Mouse (Mus musculus) testis, adult 2 months (tissue): Measurements from ENCODE around the gene Gdf11. TPM values are rescaled to one million over a fixed set of nuclear protein-coding genes. Genes with fewer than 3 reads are reported as not detected.

ENCODE experiments used
- H3K27ac ChIP-seq: fragments of 200-500 bp; 2 replicates; pipeline ENCODE4 v1.5.1; 2012; ENCODE audit warnings: low read depth, low read length; ENCODE audit not compliant: control insufficient read depth, insufficient read depth
- H3K27me3 ChIP-seq: fragments of 200-500 bp; 2 replicates; pipeline ENCODE4 v1.6.1; 2012; ENCODE audit warnings: mild to moderate bottlenecking, low read length, moderate library complexity; ENCODE audit not compliant: control insufficient read depth, insufficient read depth
- H3K36me3 ChIP-seq: fragments of 200-500 bp; 2 replicates; pipeline ENCODE4 v1.6.1; 2012; ENCODE audit warnings: mild to moderate bottlenecking, low read length; ENCODE audit not compliant: control insufficient read depth, insufficient read depth
- H3K4me1 ChIP-seq: fragments of 200-500 bp; 2 replicates; pipeline ENCODE4 v1.6.1; 2012; ENCODE audit warnings: low read length; ENCODE audit not compliant: control insufficient read depth, insufficient read depth
- H3K4me3 ChIP-seq: fragments of 200-500 bp; 2 replicates; pipeline ENCODE4 v1.5.1; 2012; ENCODE audit warnings: low read depth, mild to moderate bottlenecking, low read length, moderate library complexity, mixed read lengths; ENCODE audit not compliant: control insufficient read depth
- CTCF ChIP-seq: fragments of 200-500 bp; IDR thresholded peaks from 2 replicates; pipeline ENCODE4 v1.5.1; 2012; ENCODE audit warnings: low read depth, mild to moderate bottlenecking, inconsistent platforms, low read length, moderate library complexity; ENCODE audit not compliant: control insufficient read depth, insufficient read depth, insufficient replicate concordance
- POLR2A ChIP-seq: fragments of 200-500 bp; IDR thresholded peaks from 2 replicates; pipeline ENCODE4 v1.6.1; 2012; ENCODE audit warnings: low read depth, mild to moderate bottlenecking, inconsistent platforms, low read length, moderate library complexity; ENCODE audit not compliant: control insufficient read depth
- polyA plus RNA-seq: library from polyadenylated mRNA; depleted of rRNA; stranded (reverse); fragments of >200 nt; gene quantifications from 2 replicates; pipeline ENCODE4 v1.2.3, GENCODE M21; 2012; rRNA removed

Gdf11 gene
- polyA plus RNA-seq, result 0.82 and 0.93 TPM in 2 replicates

GRCm38 (mm10) chr10:128891296-128892094 is at the start of gene Gdf11:
TSS of gene Gdf11 (minus strand) at chr10:128891718.
- H3K4me1 ChIP-seq, result peaks cover 25% of the 10 kb centered on the region
- no peaks in the 10 kb centered on the region for H3K36me3 ChIP-seq
- peak within 1 kb of the TSS; percentile 86 for H3K4me3 ChIP-seq
- TF ChIP-seq POLR2A, result no peak
- no peak for TF ChIP-seq CTCF
- H3K27ac ChIP-seq, result no peak within 1 kb of the TSS
- no peaks in the 10 kb centered on the region for H3K27me3 ChIP-seq

- Histone ChIP-seq H3K27ac (no peak overlapping the region), H3K27me3 (no peaks in the 10 kb centered on the region), H3K36me3 (no peaks in the 10 kb centered on the region), H3K4me3 (no peak overlapping the region), H3K4me1 (no peaks in the 10 kb centered on the region; the same call in 1 of the 2 replicates)
- TF ChIP-seq POLR2A, result no peak
- no peak for TF ChIP-seq CTCF
Measured at GRCm38 (mm10) chr10:128940475-128941061, 49.0 kb upstream of the Gdf11 start.

- Histone ChIP-seq H3K4me1 (peaks cover 4% of the 10 kb centered on the region), H3K27ac (no peak overlapping the region), H3K27me3 (0 out of 2 replicates have a peak, but pooled peaks cover under 1% of the 10 kb centered on the region), H3K36me3 (no peaks in the 10 kb centered on the region), H3K4me3 (no peak overlapping the region)
- TF ChIP-seq CTCF (no peak), POLR2A (no peak)
Measured at GRCm38 (mm10) chr10:128938974-128939373, 47.5 kb upstream of the Gdf11 start.

GRCm38 (mm10) chr10:128938457-128938856 is 46.9 kb upstream of the Gdf11 start:
- TF ChIP-seq CTCF, result no peak
- no peak for TF ChIP-seq POLR2A
- H3K4me3 ChIP-seq, result no peak overlapping the region
- H3K27me3 ChIP-seq, result 0 out of 2 replicates have a peak, but pooled peaks cover 2% of the 10 kb centered on the region
- H3K4me1 ChIP-seq, result peaks cover 7% of the 10 kb centered on the region
- no peaks in the 10 kb centered on the region for H3K36me3 ChIP-seq
- H3K27ac ChIP-seq, result no peak overlapping the region

- Histone ChIP-seq H3K4me3 (no peak overlapping the region), H3K27me3 (0 out of 2 replicates have a peak, but pooled peaks cover 2% of the 10 kb centered on the region), H3K4me1 (peaks cover 10% of the 10 kb centered on the region), H3K27ac (no peak overlapping the region), H3K36me3 (no peaks in the 10 kb centered on the region)
- TF ChIP-seq POLR2A, result no peak
- TF ChIP-seq CTCF, result no peak
Measured at GRCm38 (mm10) chr10:128937756-128938390, 46.4 kb upstream of the Gdf11 start.

GRCm38 (mm10) chr10:128935826-128936440 is 44.4 kb upstream of the Gdf11 start:
- Histone ChIP-seq H3K27me3 (0 out of 2 replicates have a peak, but pooled peaks cover 2% of the 10 kb centered on the region), H3K27ac (no peak overlapping the region), H3K36me3 (no peaks in the 10 kb centered on the region), H3K4me1 (peaks cover 10% of the 10 kb centered on the region), H3K4me3 (no peak overlapping the region)
- TF ChIP-seq POLR2A (no peak), CTCF (no peak)

- H3K27me3 ChIP-seq, result 0 out of 2 replicates have a peak, but pooled peaks cover 2% of the 10 kb centered on the region
- TF ChIP-seq POLR2A (no peak), CTCF (no peak)
- no peak overlapping the region for H3K4me3 ChIP-seq
- peaks cover 10% of the 10 kb centered on the region for H3K4me1 ChIP-seq
- no peak overlapping the region for H3K27ac ChIP-seq
- no peaks in the 10 kb centered on the region for H3K36me3 ChIP-seq
Measured at GRCm38 (mm10) chr10:128934997-128935787, 43.7 kb upstream of the Gdf11 start.
